Mouse (Mus musculus): ENCODE measurements around the gene Ddr2.

The Ddr2 gene

GRCm38 (mm10) chr1:170086631-170087030 lies 23.9 kb downstream of the Ddr2 start:
- DNase-seq = no peak

- DNase-seq = no peak
Observed at GRCm38 (mm10) chr1:170084151-170084796, 26.3 kb downstream of the Ddr2 start.

- no peak for DNase-seq
Observed at GRCm38 (mm10) chr1:170080907-170081306, 29.7 kb downstream of the Ddr2 start.

DNA sequence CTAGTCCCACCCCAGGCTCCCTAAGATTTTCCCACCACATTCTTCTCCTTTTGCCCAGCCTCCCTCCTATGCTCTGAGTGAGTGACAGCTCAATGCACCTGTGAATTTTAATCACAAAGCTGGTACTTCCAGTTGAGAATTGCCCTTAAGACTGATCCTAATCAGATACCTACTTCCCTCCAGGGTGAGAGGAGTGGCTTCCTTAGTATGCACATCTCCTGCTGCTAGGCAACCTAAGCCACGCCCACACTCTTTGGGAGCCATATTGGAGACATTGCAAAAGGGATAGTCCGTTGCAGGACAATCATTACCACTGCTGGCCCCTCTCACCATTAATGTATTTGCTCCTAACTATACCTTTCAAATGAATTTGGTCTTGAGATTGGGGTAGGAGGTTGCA lies 31.1 kb downstream of the Ddr2 start:
- DNase-seq = no peak

DNA sequence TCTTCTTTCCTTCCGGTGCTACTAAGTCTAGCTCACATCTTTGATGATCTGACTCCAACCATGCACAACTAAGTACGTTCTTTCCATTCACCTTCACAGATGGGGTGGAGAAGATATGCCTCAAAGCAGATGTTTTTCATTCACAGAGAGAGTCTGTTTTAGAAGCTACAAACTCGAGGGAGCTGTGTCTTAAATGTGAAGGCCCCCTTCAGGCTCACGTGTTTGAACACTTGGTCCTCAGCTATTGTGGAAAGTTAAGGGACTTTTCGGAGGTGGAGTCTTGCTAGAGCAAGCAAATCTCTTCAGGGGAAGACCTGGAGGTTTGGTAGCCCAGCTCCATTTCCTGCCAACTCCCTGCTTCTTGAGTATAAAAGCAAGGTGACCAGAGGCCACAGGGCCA lies 34.2 kb downstream of the Ddr2 start:
- DNase-seq = no peak

- DNase-seq = no peak
Observed at GRCm38 (mm10) chr1:170073768-170074167, 36.8 kb downstream of the Ddr2 start.

DNA sequence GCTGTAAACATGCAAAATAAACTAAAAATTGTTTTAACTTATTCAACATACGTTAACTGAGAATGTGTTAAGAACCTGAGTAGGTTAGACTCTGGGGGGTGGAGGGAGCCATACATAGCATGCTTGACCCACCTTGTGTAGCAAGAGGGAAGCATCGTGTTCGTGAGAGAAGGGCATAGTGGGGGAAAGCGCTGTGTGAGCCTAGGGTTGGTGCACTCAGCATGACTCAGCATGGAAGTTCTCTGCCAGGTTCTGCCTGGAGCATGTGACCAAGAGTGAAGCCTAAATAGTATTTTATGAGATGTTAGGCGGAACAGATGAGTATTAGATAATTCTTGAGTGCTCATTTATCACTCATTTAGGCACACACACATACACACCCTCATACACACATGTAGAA lies 41.4 kb downstream of the Ddr2 start:
- no peak for DNase-seq

GRCm38 (mm10) chr1:170065931-170066330 lies 44.6 kb downstream of the Ddr2 start:
- no peak for DNase-seq

DNA sequence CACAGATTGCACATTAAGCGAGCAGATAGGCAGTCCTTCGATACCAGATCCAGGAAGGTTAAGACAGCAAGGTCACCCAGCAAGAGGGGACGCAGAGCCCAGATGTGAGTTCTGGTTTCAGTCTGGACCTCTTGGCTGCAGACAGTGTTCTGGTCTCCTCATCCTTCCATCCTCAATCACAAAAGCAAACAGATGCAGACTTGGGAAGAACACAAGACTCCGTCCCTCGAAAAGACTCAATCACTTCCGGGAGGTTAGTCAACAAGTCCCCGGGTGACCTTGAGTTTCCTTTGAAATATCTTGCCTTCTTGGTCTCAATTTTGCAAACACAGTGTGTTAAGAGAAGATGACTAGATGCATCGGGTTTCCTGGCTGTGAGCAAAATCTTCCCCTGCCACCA lies 45.6 kb downstream of the Ddr2 start:
- DNase-seq = no peak

- DNase-seq = no peak
Observed at GRCm38 (mm10) chr1:170064083-170064494, 46.5 kb downstream of the Ddr2 start.

- DNase-seq = no peak
Observed at GRCm38 (mm10) chr1:170060214-170060613, 50.3 kb downstream of the Ddr2 start.

DNA sequence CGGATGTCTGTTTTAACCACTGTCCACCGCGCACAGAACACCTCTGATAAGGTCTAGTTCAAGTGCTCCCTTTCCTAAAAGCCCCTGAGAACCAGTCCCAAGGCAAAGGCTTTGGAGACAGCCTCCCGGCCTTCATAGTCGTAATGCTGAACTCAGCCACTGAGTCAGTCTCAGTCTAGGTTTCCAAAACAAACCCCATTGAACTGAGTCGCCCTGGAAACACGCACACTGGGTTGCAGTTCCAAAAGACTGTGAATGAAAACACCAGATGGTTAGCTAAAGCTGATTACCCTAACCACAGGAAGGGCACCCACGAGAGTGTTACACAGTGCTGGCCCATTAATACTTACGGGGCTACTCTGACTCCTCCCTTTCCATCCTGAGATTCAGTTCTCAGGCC lies 51.2 kb downstream of the Ddr2 start:
- DNase-seq = no peak

DNA sequence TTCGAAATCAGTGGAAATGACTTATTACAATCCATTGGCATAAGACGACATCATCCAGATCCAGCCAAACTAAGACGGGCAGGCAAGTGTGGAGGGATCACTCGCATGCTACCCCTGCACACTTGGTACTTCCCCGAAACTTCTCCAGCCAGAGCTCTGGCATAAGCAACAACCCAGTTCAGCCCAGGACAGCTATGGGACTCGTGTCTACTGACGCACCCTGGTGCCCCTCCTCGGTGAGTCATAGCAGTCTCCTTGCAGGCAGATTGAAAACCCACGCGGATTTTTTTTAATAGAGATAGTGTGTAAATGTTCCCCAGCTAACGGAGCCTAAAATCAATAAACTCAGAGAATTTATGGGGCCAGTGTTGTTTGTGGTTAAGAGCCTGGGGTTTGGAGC lies 52.5 kb downstream of the Ddr2 start:
- no peak for DNase-seq

- DNase-seq = no peak
Observed at GRCm38 (mm10) chr1:170057607-170058006, 53.0 kb downstream of the Ddr2 start.

DNA sequence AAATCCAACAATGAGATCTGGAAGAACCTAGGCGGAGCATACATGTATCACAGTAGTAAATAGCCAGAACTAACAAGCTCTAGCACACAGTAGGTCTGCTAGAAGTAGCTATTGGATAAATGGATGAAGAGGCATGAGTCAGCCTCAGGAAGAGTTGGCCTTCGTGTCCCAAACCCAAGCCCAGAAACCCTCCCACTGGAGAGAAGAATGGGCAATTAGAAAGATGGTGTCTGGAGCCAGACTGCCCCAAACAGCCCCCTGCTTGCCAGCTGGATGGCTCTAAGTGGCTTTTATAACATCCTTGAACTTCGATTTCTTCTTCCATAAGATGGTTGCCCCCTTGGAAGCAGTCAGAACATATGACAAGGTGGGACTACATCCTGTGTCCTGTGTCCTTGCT lies 53.6 kb downstream of the Ddr2 start:
- no peak for DNase-seq

- DNase-seq = no peak
Observed at GRCm38 (mm10) chr1:170056214-170056613, 54.3 kb downstream of the Ddr2 start.

GRCm38 (mm10) chr1:170052469-170053065 lies 58.0 kb downstream of the Ddr2 start:
- DNase-seq = no peak

DNA sequence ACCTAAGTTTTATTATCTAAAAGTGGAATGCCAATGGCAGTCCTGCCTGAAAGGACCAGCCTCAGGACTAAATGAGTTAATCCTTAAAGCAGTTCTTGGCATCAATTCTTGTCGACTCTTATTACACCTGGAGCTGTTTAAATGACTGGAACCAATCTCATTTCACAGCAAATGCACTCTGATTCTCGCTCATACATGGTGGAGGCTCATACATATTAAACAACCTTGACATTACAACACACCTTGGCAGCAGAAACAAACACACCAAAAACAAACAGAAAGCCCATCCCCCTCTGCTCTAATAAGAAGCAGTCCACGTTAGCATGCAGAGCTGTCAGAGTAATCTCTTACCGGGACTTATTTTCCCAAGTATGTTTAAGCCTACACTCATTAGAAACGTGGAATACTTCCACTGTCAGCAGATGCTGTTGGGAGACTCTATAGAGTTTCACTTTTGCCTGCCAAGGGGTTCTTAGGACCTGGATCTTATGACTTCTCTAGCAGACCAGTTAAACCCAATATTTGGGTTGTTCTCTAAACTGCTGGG lies 58.9 kb downstream of the Ddr2 start:
- DNase-seq = no peak

- no peak for DNase-seq
Observed at GRCm38 (mm10) chr1:170048434-170048833, 62.1 kb downstream of the Ddr2 start.

- no peak for DNase-seq
Observed at GRCm38 (mm10) chr1:170044726-170045471, 65.7 kb downstream of the Ddr2 start.

GRCm38 (mm10) chr1:170043753-170044152 lies 66.8 kb downstream of the Ddr2 start:
- DNase-seq = no peak

DNA sequence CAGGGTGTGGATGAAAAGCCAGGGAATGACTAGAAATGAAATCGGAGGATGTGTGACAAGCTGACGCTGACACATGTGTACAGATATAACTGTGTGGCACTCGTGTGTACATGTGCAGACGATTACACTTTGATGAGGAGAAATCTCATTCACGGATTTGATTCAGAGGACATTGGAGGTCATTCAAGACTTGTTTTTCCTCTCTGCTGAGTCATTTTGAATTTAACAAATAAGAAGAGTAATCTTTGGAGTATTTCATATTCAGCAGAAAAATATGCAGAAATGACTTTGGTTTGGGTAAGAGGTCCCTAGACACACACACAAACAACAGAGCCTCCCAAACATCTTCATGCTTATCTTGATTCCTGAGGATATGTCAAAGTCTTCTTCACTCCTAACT lies 67.6 kb downstream of the Ddr2 start:
- DNase-seq = no peak

DNA sequence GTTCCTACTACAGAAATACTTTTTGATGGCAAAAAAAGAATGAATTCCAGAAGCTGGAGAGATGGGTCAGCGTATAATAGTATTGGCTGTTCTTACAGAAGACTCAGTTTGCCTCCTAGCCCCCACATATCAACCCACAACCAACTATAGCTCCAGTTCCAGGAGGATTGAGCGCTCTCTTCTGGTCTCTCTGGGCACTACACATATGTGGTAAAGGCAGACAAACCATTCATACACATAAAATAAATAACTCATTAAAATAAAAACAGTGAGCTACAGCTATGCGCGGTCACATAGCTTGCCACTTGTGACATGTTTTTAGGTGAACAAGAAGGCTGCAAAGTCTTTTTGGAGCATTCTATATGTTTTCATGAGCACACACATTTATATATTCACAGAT lies 71.2 kb downstream of the Ddr2 start:
- no peak for DNase-seq

- no peak for DNase-seq
Observed at GRCm38 (mm10) chr1:170035575-170035974, 75.0 kb downstream of the Ddr2 start.
